Mouse (Mus musculus) myocyte (in vitro differentiated cells): ENCODE measurements around the gene Tnfaip6. TPM values are rescaled to one million over a fixed set of nuclear protein-coding genes. Genes with fewer than 3 reads are reported as not detected.
A peak's percentile ranks its signal among the peaks of the same experiment; 100 is the strongest.
"Not testable (repeated sequence)": the region's sequence is repeated elsewhere in the genome, so short reads cannot be mapped to it uniquely, and the experiment has no call there.

ENCODE experiments used
- H3K27me3 ChIP-seq: one replicate; pipeline ENCODE4 v1.6.1; 2011; ENCODE audit not compliant: control insufficient read depth, insufficient read depth, insufficient read length
- H3K36me3 ChIP-seq: one replicate; pipeline ENCODE4 v1.6.1; 2011; ENCODE audit not compliant: control insufficient read depth, insufficient read depth
- H3K4me2 ChIP-seq: one replicate; pipeline ENCODE4 v1.6.1; 2011; ENCODE audit warnings: low read depth, control low read depth
- H3K4me3 ChIP-seq: one replicate; pipeline ENCODE4 v1.5.1; 2011; ENCODE audit warnings: mild to moderate bottlenecking, control low read depth, moderate library complexity
- H3K79me2 ChIP-seq: one replicate; pipeline ENCODE4 v1.6.1; 2011; ENCODE audit not compliant: control insufficient read depth, insufficient read depth
- H3ac ChIP-seq: one replicate; pipeline ENCODE4 v1.6.1; 2011; ENCODE audit not compliant: control insufficient read depth, insufficient read length
- CEBPB ChIP-seq: IDR thresholded peaks from 2 replicates; pipeline ENCODE4 v1.6.1; 2011; ENCODE audit warnings: mild to moderate bottlenecking, moderate library complexity; ENCODE audit not compliant: poor library complexity, insufficient read depth, severe bottlenecking
- E2F4 ChIP-seq: IDR thresholded peaks from one replicate; pipeline ENCODE4 v1.6.1; 2011; ENCODE audit warnings: mild to moderate bottlenecking, control low read depth, moderate library complexity; ENCODE audit not compliant: insufficient read depth
- MAX ChIP-seq: IDR thresholded peaks from one replicate; pipeline ENCODE4 v1.6.1; 2011; ENCODE audit warnings: low read depth, mild to moderate bottlenecking, control low read depth
- MYOD1 ChIP-seq, 3 experiments: IDR thresholded peaks; one replicate each; pipeline ENCODE4 v1.6.1; 2011; ENCODE audit warnings: control low read depth in 2 of 3, low read depth in 2 of 3, mild to moderate bottlenecking in 2 of 3, moderate library complexity in 1 of 3; ENCODE audit not compliant: insufficient read length in 2 of 3, control insufficient read depth in 1 of 3
- MYOG ChIP-seq, 3 experiments: IDR thresholded peaks; one replicate each; pipeline ENCODE4 v1.6.1; 2011; ENCODE audit warnings: control low read depth in 2 of 3, low read depth in 2 of 3, mild to moderate bottlenecking in 2 of 3; ENCODE audit not compliant: insufficient read length in 2 of 3, control insufficient read depth in 1 of 3, insufficient read depth in 1 of 3
- POLR2A ChIP-seq: IDR thresholded peaks from one replicate; pipeline ENCODE4 v1.6.1; 2011; ENCODE audit warnings: low read depth, mild to moderate bottlenecking, control low read depth, moderate library complexity; ENCODE audit not compliant: insufficient read length
- POLR2AphosphoS2 ChIP-seq: IDR thresholded peaks from one replicate; pipeline ENCODE4 v1.6.1; 2011; ENCODE audit warnings: low read depth, control low read depth; ENCODE audit not compliant: insufficient read length
- REST ChIP-seq: IDR thresholded peaks from one replicate; pipeline ENCODE4 v1.6.1; 2011; ENCODE audit warnings: mild to moderate bottlenecking, control low read depth, moderate library complexity; ENCODE audit not compliant: insufficient read depth, insufficient read length
- SRF ChIP-seq: IDR thresholded peaks from one replicate; pipeline ENCODE4 v1.6.1; 2011; ENCODE audit warnings: low read depth; ENCODE audit not compliant: control insufficient read depth, insufficient read length
- TCF12 ChIP-seq: IDR thresholded peaks from one replicate; pipeline ENCODE4 v1.6.1; 2011; ENCODE audit warnings: mild to moderate bottlenecking, control low read depth; ENCODE audit not compliant: poor library complexity, insufficient read depth, severe bottlenecking
- TCF3 ChIP-seq: IDR thresholded peaks from one replicate; pipeline ENCODE4 v1.6.1; 2011; ENCODE audit warnings: low read depth, control low read depth; ENCODE audit not compliant: insufficient read length
- USF1 ChIP-seq: IDR thresholded peaks from one replicate; pipeline ENCODE4 v1.6.1; 2011; ENCODE audit warnings: low read depth, mild to moderate bottlenecking, control low read depth, moderate library complexity
- polyA plus RNA-seq: library from polyadenylated mRNA; unstranded; fragments of >200 nt; fragmentation: generic; extraction: Trizol; gene quantifications from one replicate; pipeline ENCODE4 v1.2.1, GENCODE M21; 2012; ENCODE audit warnings: missing spikeins

The Tnfaip6 gene
- 0.50 TPM for polyA plus RNA-seq

DNA sequence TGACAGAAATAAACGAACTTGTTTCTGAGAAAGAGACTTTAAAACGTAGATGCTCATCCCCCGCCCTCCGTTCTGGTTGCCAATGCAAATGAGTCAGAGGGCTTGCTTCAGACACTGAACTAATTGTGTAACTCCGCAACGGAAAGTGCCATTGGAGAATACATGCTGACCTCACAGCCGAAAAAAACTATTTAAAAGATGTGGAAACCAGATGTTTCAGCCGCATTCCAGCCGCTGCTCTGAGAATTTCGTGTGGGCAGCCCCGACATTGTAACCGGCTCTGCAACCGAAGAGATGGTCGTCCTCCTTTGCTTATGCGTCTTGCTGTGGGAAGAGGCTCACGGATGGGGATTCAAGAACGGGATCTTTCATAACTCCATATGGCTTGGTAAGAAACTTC, at the start of gene Tnfaip6:
TSS of gene Tnfaip6 (plus strand) at position 128 of the 400 bp plus-strand sequence.
- Histone ChIP-seq H3K79me2 (no peaks in the 10 kb centered on the region), H3ac (no peak within 1 kb of the TSS), H3K4me2 (peak within 1 kb of the TSS; percentile 69), H3K27me3 (peaks cover 9% of the 10 kb centered on the region), H3K4me3 (peak within 1 kb of the TSS; percentile 4), H3K36me3 (no peaks in the 10 kb centered on the region)
- TF ChIP-seq MYOG (IDR thresholded peaks at IDR 0.05; ENCODE audit: control insufficient read depth in 1 of 3, insufficient read depth in 1 of 3, insufficient read length in 2 of 3, low read depth in 2 of 3), result no peak
- TF ChIP-seq POLR2AphosphoS2, result no peak
- no peak for TF ChIP-seq USF1
- TF ChIP-seq E2F4, result no peak
- peak; percentile 80 for TF ChIP-seq CEBPB
- no peak for TF ChIP-seq MYOD1 (IDR thresholded peaks at IDR 0.05; ENCODE audit: control insufficient read depth in 1 of 3, insufficient read length in 2 of 3, low read depth in 2 of 3)
- TF ChIP-seq SRF, result no peak
- no peak for TF ChIP-seq MAX

DNA sequence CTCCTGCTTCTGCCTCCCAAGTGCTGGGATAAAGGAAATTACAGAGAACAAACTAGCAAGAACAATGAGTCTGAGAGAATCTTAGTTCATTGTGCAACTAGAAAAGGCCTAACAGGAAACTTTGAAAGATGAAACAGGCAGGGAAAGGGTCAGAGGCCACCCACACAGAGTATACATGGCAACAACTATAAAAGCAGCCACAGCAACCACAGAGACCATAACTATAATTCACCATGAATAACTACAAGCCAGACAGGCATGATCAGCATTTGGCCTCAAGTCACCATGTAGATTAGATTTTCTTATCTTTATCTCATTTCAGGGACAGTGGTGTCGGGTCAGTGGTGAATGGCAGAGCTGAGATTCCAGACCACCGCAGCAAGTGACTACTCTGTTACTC, 48.2 kb upstream of the Tnfaip6 start:
- TF ChIP-seq REST (no peak), CEBPB (peak; percentile 76), E2F4 (no peak), MYOG (IDR thresholded peaks at IDR 0.05; ENCODE audit: control insufficient read depth in 1 of 3, insufficient read depth in 1 of 3, insufficient read length in 2 of 3, low read depth in 2 of 3) (no peak)
- Histone ChIP-seq H3ac (no peak overlapping the region), H3K4me3 (no peak overlapping the region), H3K79me2 (no peaks in the 10 kb centered on the region), H3K36me3 (no peaks in the 10 kb centered on the region), H3K27me3 (peaks cover 12% of the 10 kb centered on the region), H3K4me2 (no peak overlapping the region)

DNA sequence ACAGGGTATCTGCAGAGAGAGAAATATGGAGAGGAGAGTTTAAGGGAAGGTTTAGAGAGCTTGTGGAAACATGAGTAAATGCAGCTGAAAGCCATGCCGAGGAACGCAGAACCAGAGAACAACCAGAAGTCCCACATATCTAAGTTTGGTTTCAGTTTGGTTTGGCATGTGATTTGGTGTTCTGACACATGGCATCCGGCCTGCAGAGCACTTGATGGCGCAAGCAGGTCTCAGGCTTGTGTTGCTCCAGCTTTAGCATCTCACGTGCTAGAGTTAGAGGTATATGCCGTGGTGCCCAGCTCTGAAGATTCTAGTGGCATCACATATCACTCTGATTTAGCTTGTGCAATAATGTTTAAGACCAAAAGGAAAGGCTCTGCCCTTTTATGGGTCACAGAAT, 46.4 kb upstream of the Tnfaip6 start:
- Histone ChIP-seq H3K4me3 (no peak overlapping the region), H3K79me2 (no peaks in the 10 kb centered on the region), H3K36me3 (no peaks in the 10 kb centered on the region), H3K4me2 (no peak overlapping the region), H3ac (no peak overlapping the region), H3K27me3 (peaks cover 12% of the 10 kb centered on the region)
- TF ChIP-seq MYOG (IDR thresholded peaks at IDR 0.05; ENCODE audit: control insufficient read depth in 1 of 3, insufficient read depth in 1 of 3, insufficient read length in 2 of 3, low read depth in 2 of 3), result no peak
- no peak for TF ChIP-seq TCF12
- no peak for TF ChIP-seq TCF3
- TF ChIP-seq USF1, result no peak
- no peak for TF ChIP-seq CEBPB
- no peak for TF ChIP-seq SRF
- no peak for TF ChIP-seq POLR2AphosphoS2
- no peak for TF ChIP-seq POLR2A
- TF ChIP-seq REST, result no peak
- TF ChIP-seq MAX, result no peak
- TF ChIP-seq E2F4, result no peak
- TF ChIP-seq MYOD1 (IDR thresholded peaks at IDR 0.05; ENCODE audit: control insufficient read depth in 1 of 3, insufficient read length in 2 of 3, low read depth in 2 of 3), result no peak

DNA sequence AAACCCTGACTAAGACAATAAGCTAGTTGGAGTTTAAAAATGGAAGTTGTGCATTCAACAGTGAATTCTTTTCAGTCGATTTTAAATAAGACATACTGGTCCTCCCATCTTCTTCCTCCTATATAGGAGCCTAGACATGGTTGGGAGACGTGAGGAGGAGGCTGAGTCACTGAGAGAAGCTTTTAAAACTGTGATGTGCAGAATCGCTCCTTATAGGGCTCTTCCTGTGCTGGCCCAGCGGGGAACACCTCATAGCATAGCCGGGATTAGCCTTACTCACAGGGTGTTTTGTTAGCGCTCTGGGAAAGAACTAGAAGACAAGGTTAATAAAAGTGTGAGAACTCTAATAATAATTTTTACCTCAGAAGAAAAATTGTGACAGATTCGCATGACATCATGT, 37.8 kb upstream of the Tnfaip6 start:
- no peaks in the 10 kb centered on the region for H3K36me3 ChIP-seq
- H3K79me2 ChIP-seq, result no peaks in the 10 kb centered on the region
- H3K4me3 ChIP-seq, result no peak overlapping the region
- no peak overlapping the region for H3ac ChIP-seq
- no peak overlapping the region for H3K4me2 ChIP-seq
- no peaks in the 10 kb centered on the region for H3K27me3 ChIP-seq
- TF ChIP-seq MAX (no peak), POLR2A (no peak), TCF3 (no peak), MYOD1 (IDR thresholded peaks at IDR 0.05; ENCODE audit: control insufficient read depth in 1 of 3, insufficient read length in 2 of 3, low read depth in 2 of 3) (no peak), E2F4 (no peak), USF1 (no peak), SRF (no peak), POLR2AphosphoS2 (no peak), TCF12 (no peak), CEBPB (no peak), REST (no peak), MYOG (IDR thresholded peaks at IDR 0.05; ENCODE audit: control insufficient read depth in 1 of 3, insufficient read depth in 1 of 3, insufficient read length in 2 of 3, low read depth in 2 of 3) (no peak)

DNA sequence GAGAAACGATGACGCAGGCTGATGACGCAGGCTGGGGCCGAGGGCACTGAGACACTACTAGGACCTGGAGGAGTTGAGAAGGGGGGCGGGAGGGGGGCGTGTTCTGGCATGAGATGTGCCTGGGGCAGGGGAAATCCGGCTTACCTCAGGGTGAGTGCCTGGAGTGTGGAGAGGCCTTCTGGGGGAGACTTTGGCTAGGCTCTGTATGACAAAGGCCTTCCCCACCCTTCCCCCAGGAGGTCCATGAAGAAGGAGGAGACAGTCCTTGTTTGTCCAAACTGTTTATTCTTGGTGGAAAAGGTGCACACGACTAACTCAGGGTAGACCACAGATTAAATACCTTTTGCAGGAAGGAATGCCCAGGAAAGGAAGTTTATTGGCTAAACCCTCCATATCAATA, 36.3 kb upstream of the Tnfaip6 start:
- Histone ChIP-seq H3ac (no peak overlapping the region), H3K27me3 (no peaks in the 10 kb centered on the region), H3K4me3 (no peak overlapping the region), H3K79me2 (no peaks in the 10 kb centered on the region), H3K36me3 (no peaks in the 10 kb centered on the region), H3K4me2 (no peak overlapping the region)
- TF ChIP-seq USF1 (no peak), TCF3 (no peak), POLR2A (no peak), TCF12 (no peak), MAX (no peak), E2F4 (no peak), MYOG (IDR thresholded peaks at IDR 0.05; ENCODE audit: control insufficient read depth in 1 of 3, insufficient read depth in 1 of 3, insufficient read length in 2 of 3, low read depth in 2 of 3) (no peak), SRF (no peak), MYOD1 (IDR thresholded peaks at IDR 0.05; ENCODE audit: control insufficient read depth in 1 of 3, insufficient read length in 2 of 3, low read depth in 2 of 3) (no peak), REST (no peak), CEBPB (no peak)

DNA sequence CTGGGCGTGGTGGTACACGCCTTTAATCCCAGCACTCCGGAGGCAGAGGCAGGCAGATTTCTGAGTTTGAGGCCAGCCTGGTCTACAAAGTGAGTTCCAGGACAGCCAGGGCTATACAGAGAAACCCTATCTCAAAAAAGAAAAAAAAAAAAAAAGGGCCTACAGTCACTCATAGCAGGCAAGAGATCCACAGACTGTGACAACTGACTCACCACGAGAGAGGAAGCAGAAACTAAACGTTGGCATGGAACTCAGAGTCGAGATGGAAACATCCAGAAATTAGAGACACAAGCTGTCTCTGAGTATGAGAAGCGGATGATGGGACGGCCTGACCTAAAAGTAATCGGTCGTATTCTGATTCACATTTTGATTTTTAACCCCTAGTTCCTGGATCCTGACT, 35.5 kb upstream of the Tnfaip6 start:
- not testable (repeated sequence) for H3K4me3 ChIP-seq, H3ac ChIP-seq, H3K36me3 ChIP-seq, H3K27me3 ChIP-seq, H3K4me2 ChIP-seq, H3K79me2 ChIP-seq
